Mouse (Mus musculus) lung, postnatal 0 days (tissue): ENCODE results near the gene Fcrl5. TPM values are rescaled to one million over a fixed set of nuclear protein-coding genes. Genes with fewer than 3 reads are reported as not detected.
A peak's percentile ranks its signal among the peaks of the same experiment; 100 is the strongest.

Experiments used
- ATAC-seq: fragments of 200-750 bp; cut with Nextera tagmentation; 2 replicates; pipeline ENCODE4 v1.8.0; 2017; ENCODE audit warnings: moderate library complexity
- DNase-seq: peaks from one replicate; pipeline ENCODE4 v3.0.0-alpha.2; 2016; ENCODE audit warnings: low spot score
- H3K27ac ChIP-seq: fragments of 300-500 bp; sonication (generic); 2 replicates; pipeline ENCODE4 v1.5.1; 2014; ENCODE audit warnings: antibody characterized with exemption, mild to moderate bottlenecking, low read length, mixed read lengths
- H3K27me3 ChIP-seq: fragments of 300-500 bp; sonication (generic); replicated peaks from 2 replicates; pipeline ENCODE4 v1.6.1; 2014; ENCODE audit warnings: low read length, mixed read lengths; ENCODE audit not compliant: insufficient read depth
- H3K36me3 ChIP-seq: fragments of 300-500 bp; sonication (generic); 2 replicates; pipeline ENCODE4 v1.6.1; 2014; ENCODE audit warnings: low read length, mixed read lengths; ENCODE audit not compliant: insufficient read depth
- H3K4me1 ChIP-seq: fragments of 300-500 bp; sonication (generic); 2 replicates; pipeline ENCODE4 v1.6.1; 2014; ENCODE audit warnings: antibody characterized with exemption, low read depth, low read length, mixed read lengths; ENCODE audit not compliant: insufficient read depth
- H3K4me2 ChIP-seq: fragments of 300-500 bp; sonication (generic); replicated peaks from 2 replicates; pipeline ENCODE4 v1.6.1; 2014; ENCODE audit warnings: low read depth, mild to moderate bottlenecking, low read length, moderate library complexity, mixed read lengths
- H3K4me3 ChIP-seq: fragments of 300-500 bp; sonication (generic); 2 replicates; pipeline ENCODE4 v1.5.1; 2014; ENCODE audit warnings: low read depth, low read length
- H3K9ac ChIP-seq: fragments of 300-500 bp; sonication (generic); replicated peaks from 2 replicates; pipeline ENCODE4 v1.6.1; 2014; ENCODE audit warnings: low read depth, mild to moderate bottlenecking
- H3K9me3 ChIP-seq: fragments of 300-500 bp; sonication (generic); 2 replicates; pipeline ENCODE4 v1.6.1; 2016; ENCODE audit warnings: low read length, mixed read lengths
- CTCF ChIP-seq: IDR thresholded peaks from 2 replicates; pipeline ENCODE4 v1.5.1; 2016; ENCODE audit warnings: antibody characterized with exemption, mild to moderate bottlenecking
- EP300 ChIP-seq: IDR thresholded peaks from 2 replicates; pipeline ENCODE4 v1.6.1; 2016; ENCODE audit warnings: antibody characterized with exemption, mild to moderate bottlenecking, control low read depth
- WGBS: fragments of 180-500 bp; shearing (Covaris S2); extraction: QIAGEN DNeasy Blood & Tissue Kit; methylation state at CpG from one replicate; pipeline ENCODE4 v1.1.7; 2014; 5-methylcytosine and 5-hydroxymethylcytosine counted together
- polyA plus RNA-seq: library from polyadenylated mRNA; unstranded; fragments of >200 nt; fragmentation: Nextera tagmentation; extraction: Ambion mirVana; gene quantifications from 2 replicates; pipeline ENCODE4 v1.2.1, GENCODE M21; 2015

Gene Fcrl5
- not detected in 2 replicates for polyA plus RNA-seq

DNA sequence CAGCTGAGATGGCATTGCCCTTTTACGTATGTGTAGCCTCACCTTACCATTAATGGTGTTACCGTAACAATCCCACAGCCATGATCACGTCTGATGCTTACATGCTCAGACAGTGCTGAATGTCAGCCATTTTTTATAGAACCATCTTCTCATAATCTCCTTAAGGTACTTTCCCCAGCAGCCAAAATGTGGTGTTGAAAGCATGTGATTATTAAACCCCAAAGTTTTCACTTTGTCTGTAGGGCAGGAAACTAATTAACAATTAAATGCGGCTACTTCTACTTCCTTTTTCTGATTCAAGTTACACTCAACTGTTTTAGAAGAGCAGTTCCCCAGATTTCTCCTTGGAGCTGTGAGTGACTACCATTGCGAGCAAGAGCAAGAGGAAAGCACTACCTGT lies at the start of gene Fcrl5:
Gene Fcrl5 (plus strand): TSS at position 295 of the 400 bp plus-strand sequence.
- ATAC-seq (no peak), DNase-seq (no peak)
- H3K4me1 ChIP-seq = no peaks in the 10 kb centered on the region
- no peaks in the 10 kb centered on the region for H3K27me3 ChIP-seq
- no peak within 1 kb of the TSS for H3K4me2 ChIP-seq
- H3K36me3 ChIP-seq = no peaks in the 10 kb centered on the region
- H3K9me3 ChIP-seq = no peaks in the 10 kb centered on the region
- no peak within 1 kb of the TSS for H3K9ac ChIP-seq
- no peak for TF ChIP-seq EP300
- TF ChIP-seq CTCF = no peak
- WGBS = 83% methylated on average over 5 of the region's 5 CpGs
- no peak within 1 kb of the TSS for H3K27ac ChIP-seq
- H3K4me3 ChIP-seq = no peak within 1 kb of the TSS

- Histone ChIP-seq H3K27me3 (no peaks in the 10 kb centered on the region), H3K27ac (no peak overlapping the region)
- TF ChIP-seq EP300 = no peak
These were observed 44.6 kb upstream of the Fcrl5 start for GRCm38 (mm10) chr3:87390935-87391334.

GRCm38 (mm10) chr3:87398809-87399208 lies 36.8 kb upstream of the Fcrl5 start:
- no peaks in the 10 kb centered on the region for H3K27me3 ChIP-seq
- TF ChIP-seq CTCF (no peak), EP300 (no peak)
- no peak overlapping the region for H3K9ac ChIP-seq
- ATAC-seq = no peak
- no peaks in the 10 kb centered on the region for H3K4me1 ChIP-seq
- no peaks in the 10 kb centered on the region for H3K9me3 ChIP-seq
- H3K27ac ChIP-seq = no peak overlapping the region
- no peak for DNase-seq
- H3K4me3 ChIP-seq = no peak overlapping the region
- 74% methylated on average over 4 of the region's 4 CpGs for WGBS
- H3K36me3 ChIP-seq = no peaks in the 10 kb centered on the region
- H3K4me2 ChIP-seq = no peak overlapping the region

More at GRCm38 (mm10) chr3:87390935-87391334, 44.6 kb upstream of the Fcrl5 start:
- 78% methylated on average over 1 of the region's 1 CpGs for WGBS
- Histone ChIP-seq H3K4me2 (no peak overlapping the region), H3K9me3 (no peaks in the 10 kb centered on the region), H3K9ac (no peak overlapping the region), H3K4me1 (no peaks in the 10 kb centered on the region), H3K36me3 (no peaks in the 10 kb centered on the region), H3K4me3 (no peak overlapping the region)
- ATAC-seq (no peak), DNase-seq (no peak)

DNA sequence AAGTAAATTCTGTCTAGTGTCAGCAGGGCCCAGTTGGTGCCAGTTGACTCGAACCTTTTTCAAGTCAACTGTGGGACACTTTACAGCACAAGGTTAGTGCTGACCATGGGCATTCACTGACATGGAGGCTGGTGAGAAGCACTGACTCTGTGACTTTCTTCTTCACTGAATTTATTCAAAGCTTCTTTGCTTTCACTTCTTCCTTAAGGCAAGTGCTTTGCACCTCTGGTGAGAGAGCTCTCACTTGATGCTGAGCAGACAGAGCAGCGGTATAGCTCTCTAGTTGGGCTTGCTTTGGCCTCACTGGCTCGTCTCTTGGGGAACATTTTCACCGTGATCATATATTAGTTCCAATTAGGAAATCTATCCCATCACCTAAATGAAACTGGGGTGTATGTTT lies 35.7 kb upstream of the Fcrl5 start:
- no peak overlapping the region for H3K4me3 ChIP-seq
- no peak overlapping the region for H3K27ac ChIP-seq
- WGBS = 75% methylated on average over 4 of the region's 4 CpGs
- no peak overlapping the region for H3K4me2 ChIP-seq
- no peaks in the 10 kb centered on the region for H3K27me3 ChIP-seq
- DNase-seq (no peak), ATAC-seq (no peak)
- H3K36me3 ChIP-seq = no peaks in the 10 kb centered on the region
- no peaks in the 10 kb centered on the region for H3K4me1 ChIP-seq
- no peak overlapping the region for H3K9ac ChIP-seq
- H3K9me3 ChIP-seq = no peaks in the 10 kb centered on the region
- TF ChIP-seq EP300 (no peak), CTCF (no peak)

DNA sequence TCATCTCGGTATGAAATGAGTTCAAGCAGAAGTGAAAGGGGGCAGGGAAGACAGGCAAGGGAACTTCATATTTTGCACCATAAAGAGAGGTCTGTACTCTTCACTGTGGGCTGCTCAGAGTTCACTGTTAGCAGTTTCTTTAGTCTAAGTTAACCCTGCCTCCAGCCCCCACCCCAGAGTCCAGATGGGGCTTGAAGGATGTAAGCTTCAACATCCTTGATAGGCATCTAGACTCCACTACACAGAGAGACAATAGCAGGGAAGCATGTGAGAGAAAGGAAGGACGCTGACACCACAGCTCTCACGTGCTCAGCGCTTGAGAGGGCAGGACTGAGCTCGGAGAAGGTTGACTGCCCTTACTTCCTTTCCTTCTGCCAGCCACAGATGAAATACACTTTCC lies 34.3 kb upstream of the Fcrl5 start:
- 37% methylated on average over 5 of the region's 5 CpGs for WGBS
- no peak overlapping the region for H3K4me3 ChIP-seq
- TF ChIP-seq EP300 (no peak), CTCF (no peak)
- H3K9ac ChIP-seq = no peak overlapping the region
- 0 out of 2 replicates have a peak, but pooled peaks have one; percentile 23 for ATAC-seq
- no peak overlapping the region for H3K4me2 ChIP-seq
- no peaks in the 10 kb centered on the region for H3K9me3 ChIP-seq
- no peak for DNase-seq
- no peaks in the 10 kb centered on the region for H3K27me3 ChIP-seq
- H3K27ac ChIP-seq = no peak overlapping the region
- no peaks in the 10 kb centered on the region for H3K36me3 ChIP-seq
- no peaks in the 10 kb centered on the region for H3K4me1 ChIP-seq

GRCm38 (mm10) chr3:87408171-87408570 lies 27.4 kb upstream of the Fcrl5 start:
- H3K4me3 ChIP-seq = no peak overlapping the region
- TF ChIP-seq CTCF (peak; percentile 52), EP300 (no peak)
- H3K4me1 ChIP-seq = no peaks in the 10 kb centered on the region
- peak; percentile 68 for DNase-seq
- no peaks in the 10 kb centered on the region for H3K36me3 ChIP-seq
- H3K9ac ChIP-seq = no peak overlapping the region
- H3K4me2 ChIP-seq = no peak overlapping the region
- H3K27ac ChIP-seq = no peak overlapping the region
- WGBS = 12% methylated on average over 4 of the region's 4 CpGs
- no peaks in the 10 kb centered on the region for H3K9me3 ChIP-seq
- ATAC-seq = peak; percentile 44; the same call in 1 of the 2 replicates
- no peaks in the 10 kb centered on the region for H3K27me3 ChIP-seq
